Mouse (Mus musculus): ENCODE results near the gene Capn3. TPM values are rescaled to one million over a fixed set of nuclear protein-coding genes. Genes with fewer than 3 reads are reported as not detected.
A peak's percentile ranks its signal among the peaks of the same experiment; 100 is the strongest.

Gene Capn3
- total RNA-seq, 2 experiments from 2014 or later: 1.2 to 2.2 TPM

DNA sequence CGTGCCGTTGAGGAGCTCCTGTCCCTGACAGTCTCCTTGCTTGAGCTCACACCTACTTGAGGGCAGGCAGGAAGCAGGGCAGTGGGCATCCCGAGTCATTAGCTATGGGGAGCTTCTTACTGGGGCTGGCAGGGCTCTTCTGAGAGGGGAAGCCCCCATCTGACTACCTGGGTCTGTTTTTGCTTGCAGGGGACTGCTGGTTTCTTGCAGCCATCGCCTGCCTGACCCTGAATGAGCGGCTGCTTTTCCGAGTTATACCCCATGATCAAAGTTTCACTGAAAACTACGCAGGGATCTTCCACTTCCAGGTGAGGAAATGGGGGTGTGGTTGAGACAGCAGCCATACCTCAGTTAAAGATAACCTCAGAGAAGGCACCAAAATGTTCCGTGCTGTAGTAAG lies 26.1 kb downstream of the Capn3 start:
- ATAC-seq (replicated peaks; ENCODE audit: poor library complexity): no peak

DNA sequence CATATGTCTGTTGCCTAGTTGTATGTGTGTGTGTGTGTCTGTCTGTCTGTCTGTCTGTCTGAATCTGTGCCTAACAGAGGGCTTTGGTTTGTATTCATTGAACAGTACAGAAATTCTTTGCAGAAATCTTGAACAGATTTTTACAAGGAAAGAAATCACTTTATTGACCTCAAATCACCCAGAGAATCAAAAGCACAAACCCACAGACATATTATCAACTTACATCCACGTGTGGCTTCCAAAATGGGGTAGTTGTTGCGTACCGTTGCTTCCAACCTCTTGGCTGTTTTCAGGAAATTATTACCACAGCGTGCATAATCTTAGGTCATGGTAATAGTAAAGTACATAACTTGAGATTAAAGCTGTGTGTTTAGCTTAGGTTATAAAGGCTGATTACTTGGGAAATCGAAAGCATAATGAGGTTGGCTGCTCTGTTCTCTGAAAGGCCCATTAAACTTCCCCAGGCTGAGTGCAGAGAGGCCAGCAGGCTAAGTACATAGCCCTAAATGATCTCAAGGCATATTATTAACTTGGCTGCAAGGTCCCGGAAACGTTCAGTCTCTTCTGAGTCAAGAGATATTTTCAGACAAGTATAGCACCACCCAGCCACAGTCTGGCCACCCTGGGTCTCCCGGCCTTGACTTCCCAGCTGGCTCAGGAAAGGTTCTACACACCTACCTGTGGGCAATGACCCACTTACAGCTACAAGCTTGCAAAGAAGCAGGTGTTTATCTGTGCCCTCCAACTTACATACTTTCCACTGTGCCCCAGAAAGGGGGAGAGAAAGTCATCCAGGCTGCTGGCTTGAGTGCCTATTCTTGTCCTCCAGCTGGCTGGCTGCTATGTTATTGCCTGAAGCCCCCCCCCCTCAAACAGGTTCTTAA lies 26.9 kb downstream of the Capn3 start:
- ATAC-seq (replicated peaks; ENCODE audit: poor library complexity): 0 out of 2 replicates have a peak, but pooled peaks have one; percentile 16

DNA sequence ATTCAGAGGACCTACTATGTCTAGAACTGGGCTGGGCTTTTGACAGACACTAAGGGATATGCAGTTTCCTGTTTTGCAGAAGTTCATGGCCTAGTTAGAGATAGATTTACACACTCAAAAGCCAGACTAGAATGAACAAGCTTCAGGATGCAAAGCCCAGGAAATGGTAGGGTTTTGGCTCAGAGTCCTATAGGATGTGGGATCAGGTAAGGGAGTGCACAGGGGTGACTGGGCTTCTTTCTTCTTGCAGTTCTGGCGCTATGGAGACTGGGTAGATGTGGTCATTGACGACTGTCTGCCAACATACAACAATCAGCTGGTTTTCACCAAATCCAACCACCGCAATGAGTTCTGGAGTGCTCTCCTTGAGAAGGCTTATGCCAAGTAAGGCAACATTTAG lies 28.4 kb downstream of the Capn3 start:
- ATAC-seq (replicated peaks; ENCODE audit: poor library complexity): no peak

DNA sequence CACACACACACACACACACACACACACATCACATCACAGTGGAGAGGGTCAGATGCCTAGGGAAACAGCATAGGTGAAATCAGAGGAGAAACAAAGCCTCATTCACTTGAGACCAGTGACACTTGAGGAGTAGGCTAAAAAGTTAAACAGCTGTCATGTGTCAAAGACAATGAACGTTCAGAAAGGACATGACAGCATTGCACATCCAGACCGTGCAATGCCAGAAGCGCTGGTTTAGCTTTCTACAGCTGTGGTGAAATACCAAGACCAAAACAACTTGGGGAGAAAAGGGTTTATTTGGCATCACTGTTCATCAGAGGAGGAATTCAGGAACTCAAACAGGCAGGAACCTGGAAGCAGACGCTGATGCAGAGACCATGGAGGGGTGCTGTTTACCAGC lies 37.4 kb downstream of the Capn3 start:
- no peak for ATAC-seq (replicated peaks; ENCODE audit: poor library complexity)

DNA sequence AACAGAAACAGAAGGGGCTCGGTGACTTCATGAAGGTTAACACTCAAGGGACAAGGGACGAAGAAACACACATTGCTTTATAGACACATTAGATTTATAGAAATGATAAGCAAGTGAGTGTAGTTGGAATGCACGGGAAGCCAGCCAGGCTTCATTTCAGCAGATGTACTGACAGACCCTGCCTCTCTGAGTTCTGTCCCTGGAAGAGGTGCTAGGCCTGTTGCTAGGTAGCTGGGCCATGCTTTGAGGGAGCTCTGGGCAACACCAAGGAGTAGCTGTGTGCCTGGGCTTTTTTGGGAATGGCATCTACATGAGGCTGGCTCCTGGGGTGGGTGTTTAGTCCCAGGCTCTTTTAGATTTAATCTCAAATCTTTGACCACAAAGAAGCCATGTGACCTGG lies 40.7 kb downstream of the Capn3 start:
- no peak for ATAC-seq (replicated peaks; ENCODE audit: poor library complexity)

DNA sequence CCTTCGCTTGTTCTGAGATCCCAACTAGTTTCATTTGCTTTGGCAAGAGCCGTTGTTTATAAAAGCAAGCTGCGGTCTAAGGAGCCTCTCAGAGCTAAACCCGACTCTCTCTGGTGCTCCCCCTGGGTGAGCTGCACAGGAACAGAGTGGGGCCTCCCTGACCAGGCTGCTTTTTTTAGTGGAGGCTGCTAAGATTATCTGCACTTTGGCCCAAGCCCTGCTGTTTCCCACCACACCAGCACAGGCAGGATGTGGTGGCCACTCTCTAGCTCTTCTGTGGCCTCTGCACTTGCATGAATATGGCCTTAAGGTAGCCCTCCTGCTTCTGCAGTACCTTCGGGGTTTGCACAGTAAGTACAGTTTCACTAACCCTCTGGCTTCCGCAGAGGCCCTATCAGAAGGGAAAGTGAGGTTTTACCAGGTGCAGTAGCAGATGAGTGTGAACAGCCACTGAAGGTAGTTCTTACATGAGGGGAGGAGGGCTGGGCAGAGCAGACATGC lies 44.2 kb downstream of the Capn3 start:
- peak; percentile 65 for ATAC-seq (replicated peaks; ENCODE audit: poor library complexity)

DNA sequence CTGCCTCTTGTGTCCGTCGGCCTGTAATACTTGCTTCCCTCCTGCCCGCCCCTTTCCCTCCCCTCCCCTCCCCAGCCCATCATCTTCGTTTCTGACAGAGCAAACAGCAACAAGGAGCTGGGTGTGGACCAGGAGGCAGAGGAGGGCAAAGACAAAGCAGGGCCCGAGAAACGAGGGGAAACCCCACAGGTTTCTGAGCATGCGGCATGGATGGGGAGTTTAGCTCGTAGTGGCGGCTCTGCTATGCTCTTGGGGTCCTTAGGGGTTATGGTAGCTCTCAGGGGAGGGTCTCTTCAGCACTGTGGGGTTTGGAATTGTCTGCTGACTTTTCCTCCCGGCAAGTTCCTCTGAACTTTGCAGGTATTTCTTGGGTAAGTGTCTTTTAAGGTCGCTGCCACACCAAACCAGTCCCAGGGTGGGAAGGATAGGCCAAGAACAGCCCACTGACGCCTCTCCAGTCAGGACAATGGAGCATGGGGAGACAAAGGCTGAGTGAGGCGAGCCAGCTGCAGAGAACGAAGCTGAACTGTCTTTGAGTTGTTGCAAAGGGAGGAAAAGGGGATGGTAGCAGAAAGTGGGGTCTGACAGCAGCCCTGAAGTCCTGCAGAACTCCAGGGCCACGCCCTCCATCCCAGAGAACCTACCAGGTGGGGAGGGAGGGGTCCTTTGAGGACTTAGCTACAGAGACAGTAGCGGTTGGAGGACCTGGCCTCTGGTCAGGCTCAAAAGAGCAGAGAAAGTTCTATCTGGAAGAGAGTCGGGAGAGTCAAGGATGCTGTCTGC lies 45.5 kb downstream of the Capn3 start:
- no peak for ATAC-seq (replicated peaks; ENCODE audit: poor library complexity)

DNA sequence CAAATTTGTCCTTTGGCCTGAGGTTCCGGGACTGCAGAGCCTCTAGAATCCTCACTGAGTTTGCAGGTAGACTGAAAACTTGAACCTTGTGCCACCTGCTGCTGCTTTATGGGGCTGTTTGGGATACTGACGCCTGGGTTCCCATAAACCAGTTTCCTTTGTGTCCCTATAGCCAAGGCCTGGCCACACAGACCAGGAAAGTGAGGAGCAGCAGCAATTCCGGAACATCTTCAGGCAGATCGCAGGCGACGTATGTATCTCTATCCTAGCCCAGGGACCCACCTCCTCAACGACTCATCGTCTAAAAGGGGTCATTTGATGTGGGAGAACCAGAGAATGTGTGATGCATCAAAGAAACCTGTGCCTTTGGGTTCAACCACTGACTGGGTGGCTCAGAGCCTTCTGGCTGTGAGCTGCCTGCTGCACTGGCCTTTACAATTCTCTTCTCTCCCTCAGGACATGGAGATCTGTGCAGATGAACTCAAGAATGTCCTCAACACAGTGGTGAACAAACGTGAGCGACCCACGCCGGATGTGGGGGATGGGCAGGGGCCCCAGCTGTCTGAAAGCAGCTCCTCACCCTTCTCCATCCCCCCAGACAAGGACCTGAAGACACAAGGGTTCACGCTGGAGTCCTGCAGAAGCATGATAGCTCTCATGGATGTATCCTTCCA lies 46.2 kb downstream of the Capn3 start:
- ATAC-seq (replicated peaks; ENCODE audit: poor library complexity): no peak

DNA sequence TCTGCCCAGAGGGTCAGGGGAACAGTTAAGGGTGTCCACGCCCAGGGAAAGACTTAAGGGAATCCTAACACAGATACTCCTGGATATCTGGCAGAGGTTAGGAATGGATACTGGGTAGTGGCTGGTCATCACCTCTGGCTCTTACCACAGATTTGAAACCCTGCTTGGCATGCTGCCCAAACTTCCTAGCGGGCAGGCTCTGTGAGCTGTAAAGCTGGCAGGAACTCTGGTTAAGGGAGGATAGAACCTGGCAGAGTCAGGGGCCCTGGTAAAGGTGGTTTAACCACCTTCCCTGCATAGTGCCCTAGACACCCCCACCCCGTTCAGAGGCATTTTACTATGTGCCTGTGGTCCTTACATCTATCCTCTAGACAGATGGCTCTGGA lies 46.8 kb downstream of the Capn3 start:
- no peak for ATAC-seq (replicated peaks; ENCODE audit: poor library complexity)

DNA sequence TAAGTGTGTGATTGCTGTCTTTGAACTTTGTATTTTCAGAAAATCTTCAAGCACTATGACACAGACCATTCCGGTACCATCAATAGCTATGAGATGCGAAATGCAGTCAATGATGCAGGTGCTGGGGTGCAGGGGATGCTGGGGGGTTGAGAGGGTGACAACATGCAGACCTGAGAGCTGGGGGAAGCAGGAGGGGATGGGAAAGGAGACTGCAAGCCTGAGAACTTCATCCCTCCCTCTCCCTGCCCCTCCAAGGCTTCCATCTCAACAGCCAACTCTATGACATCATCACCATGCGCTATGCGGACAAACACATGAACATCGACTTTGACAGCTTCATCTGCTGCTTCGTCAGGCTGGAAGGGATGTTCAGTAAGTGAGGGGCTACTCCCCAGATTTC lies 47.3 kb downstream of the Capn3 start:
- ATAC-seq (replicated peaks; ENCODE audit: poor library complexity): no peak

DNA sequence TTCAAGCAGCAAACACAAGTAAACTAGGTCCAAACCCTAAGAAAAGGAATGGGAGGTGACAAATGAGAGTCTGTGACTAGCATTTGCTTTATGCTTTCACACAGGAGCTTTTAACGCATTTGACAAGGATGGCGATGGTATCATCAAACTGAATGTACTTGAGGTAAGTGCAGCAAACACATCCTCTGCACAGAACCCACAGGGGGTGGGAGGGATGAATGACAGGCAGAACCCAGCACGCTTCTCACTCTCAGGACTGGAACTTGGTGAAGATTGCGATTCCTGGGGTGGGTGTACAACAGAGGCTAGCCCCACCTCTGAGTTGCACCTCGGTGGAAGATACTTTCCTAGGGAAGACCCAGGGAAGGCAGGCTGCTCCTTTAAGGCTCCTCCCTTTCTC lies 48.2 kb downstream of the Capn3 start:
- ATAC-seq (replicated peaks; ENCODE audit: poor library complexity): no peak

DNA sequence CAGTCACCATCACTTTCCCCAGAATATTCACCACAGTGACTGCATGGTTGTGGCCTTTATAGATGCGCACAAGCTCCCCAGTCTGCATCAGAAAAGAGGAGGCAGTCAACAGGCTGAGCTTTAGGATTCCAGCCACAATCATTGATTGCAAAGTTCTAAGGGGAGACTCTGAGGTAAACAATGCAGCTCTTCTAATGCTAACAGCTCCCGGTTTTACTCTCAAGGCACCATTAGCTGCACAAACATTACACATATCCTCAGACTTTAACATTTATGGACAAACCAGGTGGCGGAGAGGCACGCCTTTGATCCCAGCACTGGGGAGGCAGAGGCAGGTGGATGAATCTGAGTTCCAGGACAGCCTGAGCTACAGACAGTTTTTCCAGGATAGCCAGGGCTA lies 58.4 kb downstream of the Capn3 start:
- no peak for ATAC-seq (replicated peaks; ENCODE audit: poor library complexity)

DNA sequence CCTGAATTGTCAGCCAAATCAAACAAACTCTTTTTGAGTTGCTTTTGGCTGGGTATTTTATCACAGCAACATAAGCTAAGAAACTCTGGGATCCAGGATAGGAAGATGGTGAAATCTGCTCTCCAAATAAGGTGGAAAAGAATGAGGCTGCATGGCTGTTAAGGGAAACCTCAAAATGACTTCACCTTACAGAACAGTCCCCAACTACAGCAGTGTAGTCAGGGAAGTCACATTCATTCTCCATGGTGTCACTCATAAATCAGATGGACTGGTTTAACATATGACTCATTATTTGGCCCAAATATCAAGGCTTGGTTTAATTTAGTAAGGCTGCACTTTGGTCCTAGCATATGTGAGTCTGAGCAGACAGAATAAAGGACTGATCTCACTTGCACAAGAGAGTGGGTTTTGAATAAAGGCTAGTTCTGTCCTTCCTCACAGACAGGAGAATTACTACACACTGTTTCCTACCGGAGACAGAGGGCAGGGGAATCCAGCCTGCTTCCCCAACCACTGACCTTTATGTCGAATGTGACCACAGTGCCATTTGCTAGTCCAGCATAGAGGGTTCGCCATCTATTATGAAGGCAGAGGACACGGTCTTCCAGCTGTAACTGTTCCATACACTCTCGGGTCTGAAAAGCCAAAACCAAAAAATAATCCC lies 62.9 kb downstream of the Capn3 start:
- no peak for ATAC-seq (replicated peaks; ENCODE audit: poor library complexity)

DNA sequence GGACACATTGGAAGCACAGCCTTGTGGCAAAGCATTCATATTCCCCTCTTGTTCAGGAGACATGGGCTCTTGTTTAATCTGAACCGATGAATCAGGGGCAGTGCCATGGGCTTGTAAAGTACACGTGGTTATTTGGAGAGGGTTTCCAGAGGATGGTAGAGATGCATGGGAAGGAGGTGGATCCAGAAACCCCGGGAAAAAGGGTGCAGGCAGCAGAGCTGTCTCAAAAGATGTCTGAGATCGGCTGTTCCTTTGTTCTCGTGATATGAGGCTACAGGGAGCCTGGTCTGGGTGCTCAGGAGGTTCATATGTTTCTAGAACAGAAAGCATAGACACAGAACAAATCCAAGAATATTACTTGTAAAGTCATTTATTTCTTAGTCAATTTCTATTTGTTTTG lies 71.0 kb downstream of the Capn3 start:
- ATAC-seq (replicated peaks; ENCODE audit: poor library complexity): no peak

DNA sequence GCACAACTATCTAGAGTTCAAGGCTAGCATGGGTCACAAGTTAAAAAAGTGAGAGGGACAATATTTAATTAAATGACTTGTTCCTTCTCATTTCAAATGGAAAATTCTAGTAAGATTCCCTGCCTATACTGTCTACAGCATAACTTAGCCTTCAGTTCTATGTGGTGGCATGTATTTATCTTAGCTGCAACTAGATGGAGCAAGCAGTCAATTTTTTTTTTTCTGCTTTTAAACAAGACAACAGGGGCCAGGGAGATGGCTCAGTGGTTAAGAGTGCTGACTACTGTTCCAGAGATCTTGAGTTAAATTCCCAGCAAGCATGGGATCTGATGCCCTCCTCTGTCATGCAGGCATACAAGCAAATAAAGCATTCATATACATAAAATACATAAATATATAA lies 73.7 kb downstream of the Capn3 start:
- ATAC-seq (replicated peaks; ENCODE audit: poor library complexity): no peak

DNA sequence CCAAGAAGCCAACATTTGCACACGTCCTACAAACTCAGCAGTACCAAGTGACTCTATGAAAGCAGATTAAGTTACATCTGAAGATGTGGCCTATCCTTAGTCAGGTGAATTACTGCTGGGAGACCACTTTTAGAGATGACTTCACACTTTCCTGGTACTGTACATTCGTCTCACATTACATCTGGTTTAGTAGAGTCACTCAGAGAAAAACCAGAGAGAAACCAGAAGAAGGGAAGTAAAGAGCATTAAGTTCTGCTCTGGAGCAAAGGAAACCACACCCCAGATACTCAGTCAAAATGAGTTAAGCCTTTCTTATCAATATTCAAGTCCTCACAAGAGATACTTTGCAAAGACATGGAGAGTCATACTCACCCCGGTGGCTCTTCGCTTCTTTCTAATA lies 75.4 kb downstream of the Capn3 start:
- no peak for ATAC-seq (replicated peaks; ENCODE audit: poor library complexity)

DNA sequence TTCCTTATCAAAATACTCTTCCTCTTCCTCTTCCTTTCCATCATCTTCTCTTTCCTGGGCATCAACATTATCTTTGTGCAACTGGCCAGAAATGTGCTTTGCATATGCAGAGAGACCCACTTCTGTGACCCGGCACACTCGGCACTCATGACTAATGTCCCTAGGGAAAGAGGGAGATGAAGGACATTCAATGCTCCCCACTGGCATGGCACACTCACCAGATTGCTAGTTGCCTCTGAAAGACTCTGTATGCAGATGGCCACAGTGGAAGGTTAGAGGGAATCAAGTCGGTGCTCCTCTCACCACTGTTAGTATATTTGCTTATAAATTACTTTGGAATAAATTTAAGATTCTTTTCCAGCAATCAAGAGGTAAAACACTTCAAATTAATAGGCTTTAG lies 83.5 kb downstream of the Capn3 start:
- no peak for ATAC-seq (replicated peaks; ENCODE audit: poor library complexity)

DNA sequence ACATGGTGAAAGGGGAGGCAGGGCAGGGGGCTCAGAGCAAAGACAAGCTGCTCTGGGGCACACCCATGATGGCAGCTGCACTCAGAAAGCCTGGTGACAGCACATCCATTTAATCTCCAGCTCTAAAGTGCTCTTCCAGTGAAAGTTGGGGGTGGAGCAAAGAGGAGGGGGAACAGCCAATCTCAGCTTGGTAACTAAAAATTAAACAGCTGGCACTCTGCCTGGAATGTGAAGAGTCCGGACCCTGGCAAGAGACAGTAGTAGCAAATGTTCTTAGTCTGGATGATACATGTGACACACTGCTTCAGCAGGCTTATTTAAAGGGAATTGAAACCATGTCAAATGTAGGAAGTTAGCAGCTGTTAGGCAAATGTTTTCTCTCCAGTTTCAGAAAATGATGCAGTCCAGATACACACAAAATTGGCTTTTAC lies 84.0 kb downstream of the Capn3 start:
- ATAC-seq (replicated peaks; ENCODE audit: poor library complexity): peak; percentile 75

DNA sequence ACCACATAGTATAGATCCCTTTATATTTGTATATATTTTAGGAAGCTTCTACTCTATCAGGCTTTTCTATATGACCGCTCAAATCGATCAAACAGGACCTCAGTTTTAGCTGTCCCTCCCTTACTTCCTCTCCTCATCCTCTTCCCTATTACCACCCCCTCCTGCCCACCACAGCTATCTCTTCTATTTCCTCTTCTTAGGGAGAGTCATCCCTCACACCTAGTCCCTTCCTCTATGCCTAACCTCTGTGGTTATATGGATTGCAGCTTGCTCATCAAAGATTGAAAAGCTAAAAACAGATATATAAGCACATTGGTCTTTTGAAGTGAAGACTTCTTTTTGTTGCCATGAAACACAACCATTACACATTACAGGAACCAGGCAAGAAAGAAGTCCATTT lies 88.9 kb downstream of the Capn3 start:
- peak; percentile 50; the same call in 1 of the 2 replicates for ATAC-seq (replicated peaks; ENCODE audit: poor library complexity)

All from megakaryocyte progenitor cell, adult 5-6 weeks (primary cell).